Mouse (Mus musculus) kidney, adult 8-10 months (tissue): ENCODE measurements at regions not wholly inside any gene's neighbourhood (a gene's known extent, or its start where the extent isn't known, plus 50 kb on each side); places are given as distances from the start of the nearest gene placed in this dataset.

Experiments used
- DNase-seq, 2 experiments: peaks; one replicate each; pipeline ENCODE4 v3.0.0; 2022

DNA sequence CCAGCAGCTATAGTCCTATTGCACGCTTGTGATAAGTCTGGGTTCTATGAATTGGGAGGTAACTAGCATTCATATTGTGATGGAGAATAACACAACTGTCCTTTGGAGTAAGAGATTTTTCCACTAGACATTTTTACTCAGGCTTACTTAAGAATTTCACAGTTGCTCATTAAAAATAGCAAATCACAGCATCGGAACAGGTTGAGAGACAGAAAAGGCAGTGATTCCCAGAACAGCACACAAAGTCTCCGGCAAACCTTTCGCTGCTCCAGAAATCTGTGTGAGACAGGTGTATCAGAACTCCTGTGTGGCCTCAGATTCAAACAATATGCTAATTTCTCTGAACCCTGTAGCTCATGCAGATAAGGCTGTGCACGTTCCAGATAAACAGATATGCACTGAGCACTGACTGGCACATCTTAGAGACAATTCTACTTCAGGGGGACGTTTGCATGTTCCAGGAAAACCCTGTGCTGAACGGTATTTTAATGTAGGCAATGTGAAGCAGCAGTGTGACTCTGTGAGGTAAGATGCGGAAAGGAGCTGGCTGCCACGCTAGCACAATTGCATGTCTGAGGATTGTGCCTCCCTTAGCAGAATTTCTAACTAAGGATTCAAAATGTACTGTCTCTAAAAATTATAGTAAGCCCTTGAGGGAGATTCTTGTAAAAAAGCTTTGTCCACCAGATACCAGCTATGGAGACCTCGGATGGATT, 99.8 kb upstream of the Kynu start:
- DNase-seq, result no peak

GRCm38 (mm10) chr2:43469161-43469560, 86.0 kb upstream of the Kynu start:
- no peak for DNase-seq

DNA sequence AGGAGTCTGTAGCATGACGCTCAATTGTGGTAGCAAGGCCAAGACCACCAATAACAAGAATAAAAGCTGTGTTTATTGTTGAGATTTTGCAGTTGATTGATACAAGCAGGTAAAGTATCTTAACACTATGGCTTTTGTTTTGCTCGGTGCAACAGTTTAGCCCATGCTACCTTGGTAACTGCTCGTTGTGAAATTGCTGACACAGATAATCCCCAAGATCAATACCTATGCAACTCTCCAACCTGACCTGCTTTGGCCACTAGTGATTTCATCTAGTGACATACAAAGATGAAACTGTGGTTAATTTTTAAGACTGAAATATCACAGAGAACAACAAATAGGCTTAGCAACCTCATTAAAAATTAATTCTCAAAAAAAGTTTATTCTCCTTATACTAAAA, 85.2 kb upstream of the Kynu start:
- DNase-seq, result no peak

GRCm38 (mm10) chr2:43478494-43478893, 76.6 kb upstream of the Kynu start:
- no peak for DNase-seq

GRCm38 (mm10) chr2:43479871-43480270, 75.3 kb upstream of the Kynu start:
- DNase-seq, result no peak
